Mouse (Mus musculus): ENCODE data around the gene Mef2d.

DNA sequence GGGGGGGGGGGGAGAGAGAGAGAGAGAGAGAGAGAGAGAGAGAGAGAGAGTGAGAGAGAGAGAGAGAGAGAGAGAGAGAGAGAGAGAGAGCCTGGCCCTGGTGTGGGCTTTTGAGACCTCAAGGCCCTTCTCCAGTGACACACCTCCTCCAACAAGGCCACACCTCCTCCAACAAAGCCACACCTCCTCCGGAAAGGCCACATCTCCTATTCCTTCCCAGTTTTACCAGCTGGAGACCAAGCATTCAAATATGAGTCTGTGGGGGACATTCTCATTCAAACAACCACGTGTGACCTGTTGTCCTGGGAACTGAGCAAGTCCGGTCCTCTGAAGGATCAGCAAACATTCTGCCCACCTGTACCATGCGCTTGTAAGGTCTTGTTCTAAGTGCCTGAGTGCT is 13.2 kb upstream of the Mef2d start:
- TF ChIP-seq POLR2A (IDR thresholded peaks at IDR 0.05; ENCODE audit: control insufficient read depth, low read depth, low read length) = no peak
- no peak for TF ChIP-seq CTCF (IDR thresholded peaks at IDR 0.05; ENCODE audit: control insufficient read depth, insufficient read depth, insufficient replicate concordance, low read depth, low read length)
